Mouse (Mus musculus) kidney, adult 2 months (tissue): ENCODE results near the gene Rabgef1. TPM values are rescaled to one million over a fixed set of nuclear protein-coding genes. Genes with fewer than 3 reads are reported as not detected.
A peak's percentile ranks its signal among the peaks of the same experiment; 100 is the strongest.

Experiments used
- DNase-seq: peaks from one replicate; pipeline ENCODE4 v3.0.0; 2021
- H3K27ac ChIP-seq: fragments of 200-500 bp; 2 replicates; pipeline ENCODE4 v1.5.1; 2012; ENCODE audit warnings: low read depth, low read length, control low read depth, inconsistent platforms; ENCODE audit not compliant: insufficient read depth
- H3K27me3 ChIP-seq: fragments of 200-500 bp; replicated peaks from 2 replicates; pipeline ENCODE4 v1.6.1; 2012; ENCODE audit warnings: mild to moderate bottlenecking, moderate library complexity, low read length, inconsistent platforms; ENCODE audit not compliant: control insufficient read depth, insufficient read depth
- H3K36me3 ChIP-seq: fragments of 200-500 bp; 2 replicates; pipeline ENCODE4 v1.6.1; 2012; ENCODE audit warnings: mild to moderate bottlenecking, moderate library complexity, low read length, inconsistent platforms; ENCODE audit not compliant: control insufficient read depth, insufficient read depth
- H3K4me1 ChIP-seq: fragments of 200-500 bp; 2 replicates; pipeline ENCODE4 v1.6.1; 2011; ENCODE audit warnings: low read length; ENCODE audit not compliant: control insufficient read depth, insufficient read depth
- H3K4me3 ChIP-seq: fragments of 200-500 bp; 2 replicates; pipeline ENCODE4 v1.5.1; 2011; ENCODE audit warnings: mild to moderate bottlenecking, low read depth, low read length, control low read depth; ENCODE audit not compliant: insufficient read depth
- CTCF ChIP-seq: fragments of 200-500 bp; conservative IDR thresholded peaks from 2 replicates; pipeline ENCODE4 v1.5.1; 2011; ENCODE audit warnings: low read depth, mild to moderate bottlenecking, control low read depth, low read length, moderate library complexity, mixed read lengths; ENCODE audit not compliant: insufficient read depth, insufficient read length
- POLR2A ChIP-seq: fragments of 200-500 bp; IDR thresholded peaks from one replicate; pipeline ENCODE4 v1.6.1; 2011; ENCODE audit warnings: low read depth, low read length, control low read depth
- WGBS: fragments of 180-500 bp; shearing (Covaris S2); methylation state at CpG from one replicate; pipeline ENCODE4 v1.1.7; 2018; 5-methylcytosine and 5-hydroxymethylcytosine counted together
- polyA plus RNA-seq: library from polyadenylated mRNA; depleted of rRNA; stranded (reverse); fragments of >200 nt; gene quantifications from 2 replicates; pipeline ENCODE4 v1.2.3, GENCODE M21; 2012; rRNA removed

Rabgef1 gene
- polyA plus RNA-seq: 18.4 and 20.9 TPM in 2 replicates

DNA sequence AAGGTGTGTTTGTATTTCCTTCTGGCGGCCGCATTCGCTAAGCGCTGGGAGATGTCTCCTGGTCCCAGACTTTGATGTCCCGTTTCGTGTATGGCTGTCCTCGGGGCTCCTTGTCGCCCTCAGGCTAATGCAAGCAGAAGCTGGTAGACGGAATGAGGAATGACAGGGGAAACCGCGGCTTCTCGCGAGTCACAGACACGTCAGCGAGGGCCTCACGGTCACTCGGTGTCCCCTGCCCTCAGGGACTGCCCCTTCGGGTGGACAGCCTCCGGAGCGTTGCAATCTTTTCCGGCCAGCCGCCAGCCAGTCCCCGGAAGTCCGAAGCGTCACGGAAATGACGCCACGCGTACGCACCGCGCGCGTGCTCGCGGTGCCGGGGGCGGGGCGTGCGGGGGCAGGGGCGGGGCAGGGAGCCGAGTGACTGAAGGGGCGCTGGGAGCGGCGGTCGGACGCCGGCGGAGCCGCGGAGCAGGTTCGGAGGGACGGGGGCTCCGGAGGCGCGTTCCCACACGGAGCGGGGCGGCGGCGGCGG is at the start of gene Rabgef1:
Gene Rabgef1 (plus strand): TSS at position 376 of the 532 bp plus-strand sequence.
- no peaks in the 10 kb centered on the region for H3K27me3 ChIP-seq
- peaks cover 12% of the 10 kb centered on the region for H3K4me1 ChIP-seq
- no peaks in the 10 kb centered on the region for H3K36me3 ChIP-seq
- WGBS: under 1% methylated on average over 56 of the region's 62 CpGs
- H3K27ac ChIP-seq: peak within 1 kb of the TSS; percentile 84
- H3K4me3 ChIP-seq: peak within 1 kb of the TSS; percentile 69
- no peak for TF ChIP-seq CTCF
- peak; percentile 97 for TF ChIP-seq POLR2A
- DNase-seq: peak; percentile 97

DNA sequence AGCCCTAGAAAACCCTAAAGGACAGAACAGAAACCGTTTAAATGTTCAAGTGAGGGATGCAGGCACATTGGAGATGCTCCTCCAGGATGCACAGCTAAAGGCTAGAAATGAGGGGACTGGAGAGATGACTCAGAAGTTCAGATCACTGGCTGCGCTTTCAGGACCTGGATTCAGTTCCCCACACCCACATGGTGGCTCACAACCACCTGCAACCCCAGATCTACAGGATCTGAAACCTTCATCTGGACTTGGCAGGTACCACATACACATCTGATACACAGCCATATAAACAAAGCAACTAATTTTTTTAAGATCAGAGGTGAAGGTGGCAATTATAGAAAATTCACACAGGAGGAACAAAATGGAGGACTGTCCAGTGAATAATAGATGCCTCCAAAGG is 49.2 kb upstream of the Rabgef1 start:
- H3K4me1 ChIP-seq: no peaks in the 10 kb centered on the region
- WGBS: 92% methylated on average over 2 of the region's 2 CpGs

DNA sequence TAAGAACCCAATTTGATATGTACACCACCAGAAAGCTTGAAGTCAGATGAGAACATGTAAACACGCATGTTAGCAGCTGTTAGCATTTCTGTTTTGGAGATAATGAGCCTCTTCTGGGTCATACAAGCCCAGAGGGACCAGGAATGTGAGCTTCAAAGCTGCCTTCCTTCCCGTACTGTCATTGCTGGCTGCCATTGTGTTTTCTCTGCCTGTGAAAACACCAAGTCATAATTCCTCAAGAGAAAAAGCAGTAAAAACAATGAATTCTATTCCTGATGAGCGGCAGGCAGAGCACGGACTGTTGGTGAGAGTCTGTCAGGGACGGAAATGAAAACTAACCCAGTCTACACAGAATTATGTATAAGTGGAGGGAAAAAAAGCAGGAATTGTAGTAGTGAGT is 47.3 kb upstream of the Rabgef1 start:
- no peak for TF ChIP-seq POLR2A
- no peak for TF ChIP-seq CTCF
- 72% methylated on average over 5 of the region's 5 CpGs for WGBS

More for the DNA sequence above, 49.2 kb upstream of the Rabgef1 start:
- TF ChIP-seq CTCF (no peak), POLR2A (no peak)
- no peak for DNase-seq
- H3K27me3 ChIP-seq: no peaks in the 10 kb centered on the region
- H3K36me3 ChIP-seq: no peaks in the 10 kb centered on the region
- no peak overlapping the region for H3K4me3 ChIP-seq
- H3K27ac ChIP-seq: no peak overlapping the region

DNA sequence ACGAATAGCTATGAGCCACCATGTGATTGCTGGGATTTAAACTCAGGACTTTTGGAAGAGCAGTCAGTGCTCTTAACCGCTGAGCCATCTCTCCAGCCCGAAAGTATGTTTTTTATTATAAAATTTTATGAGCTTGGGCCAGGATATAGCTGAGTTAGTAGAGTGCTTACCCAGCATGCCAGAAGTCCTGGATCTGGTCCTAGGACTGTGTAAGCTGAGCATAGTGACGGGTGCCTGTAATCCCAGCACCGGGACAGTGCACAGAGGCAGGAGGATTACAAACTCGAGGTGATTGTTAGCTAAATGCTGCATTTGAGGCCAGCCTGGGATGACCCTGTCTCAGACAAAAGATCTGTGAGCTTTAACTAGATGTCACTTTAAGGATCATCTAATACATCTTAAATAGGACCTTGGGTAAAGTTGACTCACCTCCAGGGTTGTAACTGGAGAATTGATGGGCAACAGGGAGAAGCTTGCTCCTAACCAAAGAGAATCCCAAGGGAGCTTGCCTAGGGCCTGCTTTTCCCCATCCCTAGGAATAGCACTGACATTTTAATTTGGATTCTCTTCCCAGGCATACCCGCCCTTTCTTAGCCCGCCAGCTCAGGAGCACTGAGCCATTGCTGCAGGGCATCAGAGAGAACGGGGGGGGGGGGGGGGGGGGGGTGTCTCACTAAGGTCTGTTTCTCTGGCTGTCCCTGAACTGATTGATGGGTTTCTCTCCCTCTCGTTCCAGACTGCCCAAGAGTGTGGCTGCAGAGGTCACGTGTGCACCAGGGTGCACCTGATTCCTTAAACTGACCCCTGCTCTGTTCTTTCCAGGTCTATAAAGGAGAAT is 42.7 kb upstream of the Rabgef1 start:
- Histone ChIP-seq H3K27me3 (no peaks in the 10 kb centered on the region), H3K4me3 (no peak overlapping the region), H3K36me3 (no peaks in the 10 kb centered on the region), H3K4me1 (no peaks in the 10 kb centered on the region), H3K27ac (no peak overlapping the region)
- peak; percentile 16 for DNase-seq
- 56% methylated on average over 11 of the region's 11 CpGs for WGBS
- TF ChIP-seq CTCF: no peak
- TF ChIP-seq POLR2A: no peak

More for the DNA sequence above, 47.3 kb upstream of the Rabgef1 start:
- Histone ChIP-seq H3K27ac (no peak overlapping the region), H3K27me3 (no peaks in the 10 kb centered on the region), H3K4me1 (no peaks in the 10 kb centered on the region), H3K36me3 (no peaks in the 10 kb centered on the region), H3K4me3 (no peak overlapping the region)
- no peak for DNase-seq

DNA sequence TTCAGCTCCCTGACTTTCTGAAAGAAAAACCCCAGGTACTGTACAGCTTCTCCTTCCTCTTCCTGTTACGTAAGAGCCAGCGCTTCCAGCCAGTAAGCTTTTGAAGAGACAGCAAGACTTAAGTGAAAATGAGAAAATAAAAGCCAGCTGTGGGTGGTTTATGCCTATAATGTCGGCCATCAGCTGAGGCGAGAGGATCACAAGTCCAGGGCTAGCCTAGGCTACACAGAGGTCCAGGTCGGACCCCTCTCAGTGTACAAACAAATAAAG is 42.1 kb upstream of the Rabgef1 start:
- H3K27ac ChIP-seq: no peak overlapping the region
- TF ChIP-seq POLR2A (no peak), CTCF (no peak)
- H3K4me1 ChIP-seq: no peaks in the 10 kb centered on the region
- H3K4me3 ChIP-seq: no peak overlapping the region
- H3K36me3 ChIP-seq: no peaks in the 10 kb centered on the region
- H3K27me3 ChIP-seq: no peaks in the 10 kb centered on the region
- WGBS: 89% methylated on average over 5 of the region's 5 CpGs
- DNase-seq: no peak

DNA sequence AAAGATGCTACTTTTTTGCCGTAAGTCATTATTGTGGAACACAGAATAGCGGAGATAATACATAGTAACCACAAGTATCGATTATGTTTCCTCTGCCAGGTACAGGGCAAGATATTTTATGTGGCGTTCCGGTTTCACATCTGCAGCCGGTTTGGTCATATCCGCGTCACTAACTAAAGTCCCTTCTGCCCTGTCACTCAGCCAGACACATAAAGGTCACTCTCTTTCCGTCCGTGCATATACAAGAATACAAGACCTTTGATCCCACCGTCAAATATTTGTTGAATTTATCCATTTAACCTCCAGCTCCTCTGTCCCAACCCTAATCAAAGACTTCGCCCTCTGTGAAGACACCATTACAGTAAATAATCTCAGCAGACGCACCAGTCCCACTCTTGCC is 35.0 kb upstream of the Rabgef1 start:
- Histone ChIP-seq H3K4me3 (no peak overlapping the region), H3K4me1 (no peaks in the 10 kb centered on the region), H3K27ac (no peak overlapping the region), H3K36me3 (no peaks in the 10 kb centered on the region), H3K27me3 (no peaks in the 10 kb centered on the region)
- WGBS: 90% methylated on average over 13 of the region's 13 CpGs
- TF ChIP-seq POLR2A: no peak
- no peak for TF ChIP-seq CTCF
- no peak for DNase-seq

DNA sequence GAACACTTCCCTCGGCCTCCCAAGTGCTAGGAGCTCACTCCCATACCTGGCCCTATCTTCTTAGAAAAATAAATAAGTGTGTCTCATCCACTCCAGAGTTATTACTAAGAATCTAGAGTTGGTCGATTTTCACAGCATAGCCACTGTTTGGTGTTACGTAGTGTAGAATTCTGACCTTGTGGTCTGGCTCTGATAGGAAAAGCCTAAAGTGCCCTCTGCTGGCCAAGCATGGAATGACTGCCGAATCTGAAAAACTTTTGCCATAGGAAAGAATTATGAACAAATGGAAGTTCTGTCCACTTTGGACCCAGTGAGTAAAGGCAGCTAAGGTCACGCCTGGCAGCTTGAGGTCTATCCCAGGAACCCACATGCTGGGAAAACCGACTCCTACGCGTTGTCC is 32.2 kb upstream of the Rabgef1 start:
- H3K27ac ChIP-seq: no peak overlapping the region
- no peak overlapping the region for H3K4me3 ChIP-seq

More for the DNA sequence above, 32.2 kb upstream of the Rabgef1 start:
- Histone ChIP-seq H3K4me1 (no peaks in the 10 kb centered on the region), H3K36me3 (no peaks in the 10 kb centered on the region), H3K27me3 (no peaks in the 10 kb centered on the region)
- 16% methylated on average over 8 of the region's 8 CpGs for WGBS
- DNase-seq: peak; percentile 83
- TF ChIP-seq CTCF (peak; percentile 78), POLR2A (no peak)
